Mouse (Mus musculus) lung, postnatal 0 days (tissue): ENCODE results near the gene Cops2.

Experiments
- CTCF ChIP-seq: IDR thresholded peaks from 2 replicates; pipeline ENCODE4 v1.5.1; 2016; ENCODE audit warnings: antibody characterized with exemption, mild to moderate bottlenecking
- EP300 ChIP-seq: IDR thresholded peaks from 2 replicates; pipeline ENCODE4 v1.6.1; 2016; ENCODE audit warnings: antibody characterized with exemption, mild to moderate bottlenecking, control low read depth

DNA sequence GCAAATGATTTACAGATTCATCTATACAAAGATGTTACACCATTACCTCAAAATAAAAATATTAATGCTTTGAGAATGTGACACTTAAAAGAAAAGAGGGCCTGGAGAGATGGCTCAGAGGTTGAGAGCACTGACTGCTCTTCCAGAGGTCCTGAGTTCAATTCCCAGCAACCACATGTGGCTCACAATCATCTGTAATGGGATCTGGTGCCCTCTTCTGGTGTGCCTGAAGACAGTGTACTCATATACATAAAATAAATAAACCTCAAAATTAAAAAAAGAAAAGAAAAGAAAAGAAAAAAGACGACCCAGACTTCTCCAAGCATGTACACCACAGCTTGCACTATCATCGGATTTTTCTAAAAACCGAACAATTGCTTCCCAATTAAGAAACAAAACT, 1.2 kb downstream of the Cops2 start:
- TF ChIP-seq EP300 (no peak), CTCF (peak; percentile 29; the same call in 1 of the 2 replicates)
